Mouse (Mus musculus) monocyte, adult 5-6 weeks (primary cell): Measurements from ENCODE around the gene Foxo1. TPM values are rescaled to one million over a fixed set of nuclear protein-coding genes. Genes with fewer than 3 reads are reported as not detected.

Experiments
- ATAC-seq: fragments of 153-309, 156-312 bp; replicated peaks from 2 replicates; pipeline ENCODE4 v1.8.0; 2017; ENCODE audit warnings: mild to moderate bottlenecking; ENCODE audit not compliant: low TSS enrichment, insufficient number of reproducible peaks, severe bottlenecking, poor library complexity, low FRiP score
- total RNA-seq: library from RNA; stranded (forward); fragments of 200-1000, 200-491, 200-594 nt; gene quantifications from 3 replicates; pipeline ENCODE4 v1.2.3, GENCODE M21; 2017

Foxo1 gene
- total RNA-seq, 1 experiment from 2014 or later = 7.4 TPM

- 0 out of 2 replicates have a peak, but pooled peaks have one; percentile 38 for ATAC-seq
Observed at GRCm38 (mm10) chr3:52297291-52298018, 29.3 kb downstream of the Foxo1 start.

- 0 out of 2 replicates have a peak, but pooled peaks have one; percentile 28 for ATAC-seq
Observed at GRCm38 (mm10) chr3:52298683-52299082, 30.5 kb downstream of the Foxo1 start.

GRCm38 (mm10) chr3:52299376-52299775 is 31.2 kb downstream of the Foxo1 start:
- ATAC-seq = no peak

- ATAC-seq = no peak
Observed at GRCm38 (mm10) chr3:52300517-52300916, 32.4 kb downstream of the Foxo1 start.

- ATAC-seq = no peak
Observed at GRCm38 (mm10) chr3:52303301-52303700, 35.2 kb downstream of the Foxo1 start.

- ATAC-seq = no peak
Observed at GRCm38 (mm10) chr3:52308586-52309321, 40.6 kb downstream of the Foxo1 start.

GRCm38 (mm10) chr3:52320516-52321270 is 52.6 kb downstream of the Foxo1 start:
- ATAC-seq = no peak

- ATAC-seq = no peak
Observed at GRCm38 (mm10) chr3:52322401-52323385, 54.6 kb downstream of the Foxo1 start.

GRCm38 (mm10) chr3:52325006-52325405 is 56.9 kb downstream of the Foxo1 start:
- no peak for ATAC-seq

GRCm38 (mm10) chr3:52326687-52327086 is 58.6 kb downstream of the Foxo1 start:
- ATAC-seq = no peak

GRCm38 (mm10) chr3:52327146-52327545 is 59.0 kb downstream of the Foxo1 start:
- ATAC-seq = no peak

- ATAC-seq = no peak
Observed at GRCm38 (mm10) chr3:52331709-52332108, 63.6 kb downstream of the Foxo1 start.

GRCm38 (mm10) chr3:52338761-52339160 is 70.6 kb downstream of the Foxo1 start:
- no peak for ATAC-seq

GRCm38 (mm10) chr3:52340336-52341034 is 72.3 kb downstream of the Foxo1 start:
- no peak for ATAC-seq

GRCm38 (mm10) chr3:52342226-52342625 is 74.1 kb downstream of the Foxo1 start:
- no peak for ATAC-seq

- no peak for ATAC-seq
Observed at GRCm38 (mm10) chr3:52342801-52343200, 74.7 kb downstream of the Foxo1 start.

GRCm38 (mm10) chr3:52343270-52344070 is 75.3 kb downstream of the Foxo1 start:
- ATAC-seq = peak; percentile 45
